Mouse (Mus musculus) embryonic facial prominence, embryonic 12.5 days (tissue): Measurements from ENCODE around the gene Vps35l. TPM values are rescaled to one million over a fixed set of nuclear protein-coding genes. Genes with fewer than 3 reads are reported as not detected.

Source experiments
- ATAC-seq: fragments of 200-750 bp; cut with Nextera tagmentation; 2 replicates; pipeline ENCODE4 v1.8.0; 2017; ENCODE audit not compliant: insufficient number of reproducible peaks, insufficient read depth, low FRiP score, low TSS enrichment
- H3K27ac ChIP-seq: fragments of 300-500 bp; sonication (generic); 2 replicates; pipeline ENCODE4 v1.5.1; 2016; ENCODE audit warnings: mild to moderate bottlenecking
- H3K27me3 ChIP-seq: fragments of 300-500 bp; sonication (generic); 2 replicates; pipeline ENCODE4 v1.6.1; 2016; ENCODE audit warnings: mild to moderate bottlenecking, moderate library complexity
- H3K36me3 ChIP-seq: fragments of 300-500 bp; sonication (generic); 2 replicates; pipeline ENCODE4 v1.6.1; 2016; ENCODE audit warnings: mild to moderate bottlenecking
- H3K4me1 ChIP-seq: fragments of 300-500 bp; sonication (generic); 2 replicates; pipeline ENCODE4 v1.6.1; 2016
- H3K4me2 ChIP-seq: fragments of 300-500 bp; sonication (generic); replicated peaks from 2 replicates; pipeline ENCODE4 v1.6.1; 2016; ENCODE audit warnings: mild to moderate bottlenecking, moderate library complexity
- H3K4me3 ChIP-seq: fragments of 300-500 bp; sonication (generic); 2 replicates; pipeline ENCODE4 v1.5.1; 2016; ENCODE audit warnings: mild to moderate bottlenecking
- H3K9ac ChIP-seq: fragments of 300-500 bp; sonication (generic); 2 replicates; pipeline ENCODE4 v1.6.1; 2016; ENCODE audit warnings: mild to moderate bottlenecking, moderate library complexity
- H3K9me3 ChIP-seq: fragments of 300-500 bp; sonication (generic); 2 replicates; pipeline ENCODE4 v1.6.1; 2016; ENCODE audit warnings: mild to moderate bottlenecking, moderate library complexity
- WGBS: fragments of 180-500 bp; shearing (Covaris S2); methylation state at CpG from one replicate; pipeline ENCODE4 v1.1.7; 2016; 5-methylcytosine and 5-hydroxymethylcytosine counted together
- polyA plus RNA-seq: library from polyadenylated mRNA; unstranded; fragments of >200 nt; fragmentation: Nextera tagmentation; extraction: Ambion mirVana; gene quantifications from 2 replicates; pipeline ENCODE4 v1.2.1, GENCODE M21; 2016

Gene Vps35l
- 76.5 and 81.1 TPM in 2 replicates for polyA plus RNA-seq

- H3K27ac ChIP-seq, result 0 out of 2 replicates have a peak within 1 kb of the TSS, but pooled peaks have one; percentile 7
These were observed at the start of gene Vps35l for GRCm38 (mm10) chr7:118739975-118740531. Gene Vps35l (plus strand): TSS chr7:118740226.

GRCm38 (mm10) chr7:118691287-118691686 lies 48.7 kb upstream of the Vps35l start:
- no peak for ATAC-seq

More at GRCm38 (mm10) chr7:118739975-118740531, at the start of gene Vps35l:
- Histone ChIP-seq H3K27me3 (no peaks in the 10 kb centered on the region), H3K9me3 (no peaks in the 10 kb centered on the region), H3K9ac (peak within 1 kb of the TSS; percentile 66), H3K36me3 (peaks cover 9% of the 10 kb centered on the region), H3K4me1 (peaks cover 10% of the 10 kb centered on the region; the same call in 1 of the 2 replicates), H3K4me3 (peak within 1 kb of the TSS; percentile 77), H3K4me2 (peak within 1 kb of the TSS; percentile 72)
- WGBS, result 3% methylated on average over 16 of the region's 16 CpGs
- peak; percentile 85 for ATAC-seq

GRCm38 (mm10) chr7:118696146-118696545 lies 43.9 kb upstream of the Vps35l start:
- no peak for ATAC-seq
- no peak overlapping the region for H3K27ac ChIP-seq
- no peak overlapping the region for H3K4me3 ChIP-seq
- no peaks in the 10 kb centered on the region for H3K4me1 ChIP-seq
- H3K9ac ChIP-seq, result no peak overlapping the region
- H3K36me3 ChIP-seq, result peaks cover 48% of the 10 kb centered on the region
- no peak overlapping the region for H3K4me2 ChIP-seq
- WGBS, result 94% methylated on average over 6 of the region's 6 CpGs
- no peaks in the 10 kb centered on the region for H3K9me3 ChIP-seq
- no peaks in the 10 kb centered on the region for H3K27me3 ChIP-seq

More at GRCm38 (mm10) chr7:118691287-118691686, 48.7 kb upstream of the Vps35l start:
- H3K4me2 ChIP-seq, result no peak overlapping the region
- H3K9ac ChIP-seq, result no peak overlapping the region
- 93% methylated on average over 2 of the region's 2 CpGs for WGBS
- no peak overlapping the region for H3K27ac ChIP-seq
- H3K4me3 ChIP-seq, result no peak overlapping the region
- H3K9me3 ChIP-seq, result no peaks in the 10 kb centered on the region
- H3K36me3 ChIP-seq, result peaks cover 61% of the 10 kb centered on the region
- H3K4me1 ChIP-seq, result no peaks in the 10 kb centered on the region
- H3K27me3 ChIP-seq, result no peaks in the 10 kb centered on the region

- H3K9me3 ChIP-seq, result no peaks in the 10 kb centered on the region
- H3K9ac ChIP-seq, result no peak overlapping the region
- WGBS, result 85% methylated on average over 4 of the region's 4 CpGs
- no peak overlapping the region for H3K4me3 ChIP-seq
- H3K4me1 ChIP-seq, result no peaks in the 10 kb centered on the region
- ATAC-seq, result no peak
- no peak overlapping the region for H3K4me2 ChIP-seq
- H3K36me3 ChIP-seq, result peaks cover 38% of the 10 kb centered on the region
- H3K27ac ChIP-seq, result no peak overlapping the region
- no peaks in the 10 kb centered on the region for H3K27me3 ChIP-seq
These were observed 42.9 kb upstream of the Vps35l start for GRCm38 (mm10) chr7:118697168-118697567.

- Histone ChIP-seq H3K27me3 (no peaks in the 10 kb centered on the region), H3K27ac (no peak overlapping the region), H3K4me2 (no peak overlapping the region), H3K4me1 (peaks cover 4% of the 10 kb centered on the region; the same call in 1 of the 2 replicates), H3K9ac (no peak overlapping the region), H3K4me3 (no peak overlapping the region), H3K9me3 (no peaks in the 10 kb centered on the region), H3K36me3 (peaks cover 30% of the 10 kb centered on the region)
- WGBS, result 93% methylated on average over 9 of the region's 9 CpGs
- ATAC-seq, result no peak
These were observed 41.1 kb upstream of the Vps35l start for GRCm38 (mm10) chr7:118698882-118699281.

- 88% methylated on average over 15 of the region's 15 CpGs for WGBS
- Histone ChIP-seq H3K27me3 (no peaks in the 10 kb centered on the region), H3K9ac (no peak overlapping the region), H3K4me3 (no peak overlapping the region), H3K4me1 (peaks cover 14% of the 10 kb centered on the region), H3K4me2 (no peak overlapping the region), H3K27ac (no peak overlapping the region), H3K36me3 (0 out of 2 replicates have a peak, but pooled peaks cover 4% of the 10 kb centered on the region), H3K9me3 (no peaks in the 10 kb centered on the region)
- ATAC-seq, result no peak
These were observed 36.9 kb upstream of the Vps35l start for GRCm38 (mm10) chr7:118703144-118703561.

GRCm38 (mm10) chr7:118704001-118704850 lies 35.8 kb upstream of the Vps35l start:
- Histone ChIP-seq H3K27me3 (no peaks in the 10 kb centered on the region), H3K4me2 (peak overlapping the region; percentile 63), H3K9me3 (no peaks in the 10 kb centered on the region), H3K27ac (no peak overlapping the region), H3K36me3 (no peaks in the 10 kb centered on the region), H3K4me1 (peaks cover 14% of the 10 kb centered on the region), H3K9ac (no peak overlapping the region), H3K4me3 (peak overlapping the region; percentile 75)
- ATAC-seq, result no peak
- WGBS, result 81% methylated on average over 9 of the region's 9 CpGs

GRCm38 (mm10) chr7:118705101-118705961 lies 34.7 kb upstream of the Vps35l start, which contains the start of gene Gde1:
Gene Gde1 (minus strand): TSS chr7:118705778.
- peaks cover 14% of the 10 kb centered on the region for H3K4me1 ChIP-seq
- H3K4me2 ChIP-seq, result peak within 1 kb of the TSS; percentile 63
- H3K9me3 ChIP-seq, result no peaks in the 10 kb centered on the region
- peak within 1 kb of the TSS; percentile 64; the same call in 1 of the 2 replicates for H3K27ac ChIP-seq
- H3K36me3 ChIP-seq, result no peaks in the 10 kb centered on the region
- no peaks in the 10 kb centered on the region for H3K27me3 ChIP-seq
- H3K4me3 ChIP-seq, result peak within 1 kb of the TSS; percentile 75
- peak; percentile 92 for ATAC-seq
- peak within 1 kb of the TSS; percentile 83 for H3K9ac ChIP-seq
- WGBS, result under 1% methylated on average over 66 of the region's 66 CpGs

GRCm38 (mm10) chr7:118706051-118706450 lies 34.0 kb upstream of the Vps35l start:
- no peak overlapping the region for H3K27ac ChIP-seq
- 33% methylated on average over 6 of the region's 6 CpGs for WGBS

GRCm38 (mm10) chr7:118706488-118706887 lies 33.5 kb upstream of the Vps35l start:
- no peaks in the 10 kb centered on the region for H3K9me3 ChIP-seq
- WGBS, result 87% methylated on average over 5 of the region's 5 CpGs
- no peak overlapping the region for H3K4me3 ChIP-seq
- no peaks in the 10 kb centered on the region for H3K36me3 ChIP-seq
- no peaks in the 10 kb centered on the region for H3K27me3 ChIP-seq
- no peak overlapping the region for H3K9ac ChIP-seq
- H3K27ac ChIP-seq, result no peak overlapping the region
- no peak for ATAC-seq
- H3K4me2 ChIP-seq, result no peak overlapping the region
- peaks cover 14% of the 10 kb centered on the region for H3K4me1 ChIP-seq

More at GRCm38 (mm10) chr7:118706051-118706450, 34.0 kb upstream of the Vps35l start:
- H3K9ac ChIP-seq, result no peak overlapping the region
- no peak for ATAC-seq
- no peaks in the 10 kb centered on the region for H3K27me3 ChIP-seq
- H3K4me1 ChIP-seq, result peaks cover 14% of the 10 kb centered on the region
- H3K4me3 ChIP-seq, result peak overlapping the region; percentile 75
- H3K4me2 ChIP-seq, result peak overlapping the region; percentile 63
- H3K9me3 ChIP-seq, result no peaks in the 10 kb centered on the region
- H3K36me3 ChIP-seq, result no peaks in the 10 kb centered on the region

- no peak overlapping the region for H3K4me2 ChIP-seq
- 79% methylated on average over 2 of the region's 2 CpGs for WGBS
- no peak for ATAC-seq
- H3K27me3 ChIP-seq, result no peaks in the 10 kb centered on the region
- H3K9ac ChIP-seq, result no peak overlapping the region
- no peaks in the 10 kb centered on the region for H3K36me3 ChIP-seq
- H3K9me3 ChIP-seq, result no peaks in the 10 kb centered on the region
- peaks cover 14% of the 10 kb centered on the region for H3K4me1 ChIP-seq
- no peak overlapping the region for H3K4me3 ChIP-seq
- no peak overlapping the region for H3K27ac ChIP-seq
These were observed 32.8 kb upstream of the Vps35l start for GRCm38 (mm10) chr7:118707216-118707615.
